Mouse (Mus musculus): Measurements from ENCODE around the gene Rnf187. TPM values are rescaled to one million over a fixed set of nuclear protein-coding genes. Genes with fewer than 3 reads are reported as not detected.

Gene Rnf187
- polyA plus RNA-seq, 1 experiment, result 137 TPM

DNA sequence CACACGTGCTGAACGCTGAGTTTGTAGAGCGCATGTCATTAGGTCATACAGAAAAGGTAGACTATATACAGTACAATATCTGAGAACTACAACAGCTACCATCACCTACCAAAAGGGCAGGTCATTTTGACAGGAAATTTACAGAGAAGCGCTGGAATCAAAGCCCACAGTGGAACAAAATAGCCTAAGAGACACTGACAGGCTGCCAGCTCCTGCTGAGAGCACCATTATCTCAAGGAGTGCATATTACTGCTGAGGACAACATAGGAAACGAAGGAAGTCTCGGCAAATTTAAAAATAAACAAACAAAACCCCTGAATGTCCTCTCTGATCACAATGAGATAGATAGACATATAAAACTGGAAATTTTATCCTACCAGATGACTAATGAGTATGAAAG lies 41.2 kb downstream of the Rnf187 start:
- DNase-seq (ENCODE audit: low spot score), result no peak

DNA sequence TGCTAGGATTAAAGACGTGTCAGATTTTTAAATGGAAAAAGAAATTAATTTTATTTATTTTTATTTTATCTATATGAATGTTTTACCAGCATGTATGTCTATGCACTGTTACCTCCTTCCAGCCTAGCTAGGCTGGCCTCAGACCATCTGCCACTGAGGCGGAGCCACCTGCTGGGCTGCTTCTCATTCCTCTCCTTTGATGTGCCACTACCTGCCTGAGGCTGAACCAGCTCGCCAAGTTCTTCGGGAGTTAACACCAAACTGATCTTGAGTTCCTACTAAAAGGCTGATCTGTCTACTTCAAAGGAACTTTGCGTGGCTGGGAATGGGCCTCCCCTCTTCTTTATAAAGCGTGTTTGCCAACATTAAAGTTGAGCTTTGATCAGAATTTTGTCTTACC lies 44.3 kb downstream of the Rnf187 start:
- DNase-seq (ENCODE audit: low spot score), result no peak

DNA sequence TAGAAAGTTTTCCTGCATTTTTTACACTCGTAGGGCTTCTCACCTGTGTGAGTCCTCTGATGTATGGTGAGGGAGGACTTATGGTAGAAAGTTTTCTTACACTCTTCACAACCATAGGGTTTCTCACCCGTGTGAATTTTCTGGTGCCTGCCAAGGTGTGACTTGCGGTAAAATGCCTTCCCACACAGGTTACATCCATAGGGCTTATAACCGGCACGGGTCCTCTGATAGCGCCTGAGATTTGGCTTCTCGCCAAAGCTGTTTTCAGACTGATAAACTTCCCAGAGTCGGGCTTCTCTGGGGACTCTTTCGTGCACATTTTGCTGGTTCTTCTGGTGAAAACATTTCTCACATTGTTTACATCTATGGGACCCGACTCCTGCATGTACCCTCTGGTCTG lies 48.2 kb downstream of the Rnf187 start:
- no peak for DNase-seq (ENCODE audit: low spot score)

DNA sequence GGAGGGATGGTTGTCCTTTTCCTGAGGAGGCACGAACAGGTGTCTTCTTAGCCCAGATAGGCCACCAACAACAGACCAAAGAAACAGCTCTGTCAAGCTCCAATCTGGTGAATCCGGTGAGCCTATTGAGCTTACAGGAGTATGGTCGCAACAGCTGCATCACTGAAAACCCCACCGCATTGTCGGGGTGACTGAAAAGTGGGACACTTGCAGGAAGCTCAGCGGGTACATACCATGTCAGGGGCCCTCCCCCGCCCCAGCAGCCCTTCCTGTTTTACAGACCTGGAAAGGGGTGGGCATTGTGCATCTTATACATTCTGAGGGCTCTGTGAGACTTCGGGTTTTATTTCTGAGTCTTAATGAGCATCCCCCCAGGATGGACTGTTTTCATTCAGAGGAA lies 55.0 kb downstream of the Rnf187 start:
- no peak for DNase-seq (ENCODE audit: low spot score)

Other genes with a start within 250 kb of the Rnf187 start
- not detected in 2 replicates for gene Olfr319, start 239.8 kb downstream of the Rnf187 start, polyA plus RNA-seq (2012; rRNA removed)
- gene Olfr318, start 214.9 kb downstream of the Rnf187 start, polyA plus RNA-seq (2012; rRNA removed), result not detected in 2 replicates
- gene Olfr317, start 199.7 kb downstream of the Rnf187 start, polyA plus RNA-seq (2012; rRNA removed), result not detected in 2 replicates
- not detected in 2 replicates for gene Olfr316, start 186.2 kb downstream of the Rnf187 start, polyA plus RNA-seq (2012; rRNA removed)
- gene Olfr315, start 165.7 kb downstream of the Rnf187 start, polyA plus RNA-seq (2012; rRNA removed), result not detected in 2 replicates
- not detected in 2 replicates for gene Olfr314, start 156.0 kb downstream of the Rnf187 start, polyA plus RNA-seq (2012; rRNA removed)
- gene Fam183b, start 137.0 kb downstream of the Rnf187 start, polyA plus RNA-seq (2012; rRNA removed), result 4.1 and 4.7 TPM in 2 replicates
- gene Olfr313, start 123.9 kb downstream of the Rnf187 start, polyA plus RNA-seq (2012; rRNA removed), result 0.01 TPM in 1 of 2 replicates, not detected in the other
- not detected in 2 replicates for gene Olfr312, start 109.7 kb downstream of the Rnf187 start, polyA plus RNA-seq (2012; rRNA removed)
- gene Olfr311, start 99.7 kb downstream of the Rnf187 start, polyA plus RNA-seq (2012; rRNA removed), result not detected in 2 replicates
- gene Gm12258, start 91.8 kb downstream of the Rnf187 start, polyA plus RNA-seq (2012; rRNA removed), result 9.9 and 14.3 TPM in 2 replicates
- 4.6 and 4.9 TPM in 2 replicates for gene 2810021J22Rik, start 71.7 kb downstream of the Rnf187 start, polyA plus RNA-seq (2012; rRNA removed)
- gene Zfp39, start 34.7 kb downstream of the Rnf187 start, polyA plus RNA-seq (2012; rRNA removed), result 3.0 and 5.1 TPM in 2 replicates
- gene Btnl10, start 21.0 kb downstream of the Rnf187 start, polyA plus RNA-seq (2012; rRNA removed), result not detected in 2 replicates
- 1.3 and 2.2 TPM in 2 replicates for gene Hist3h2ba, start 10.0 kb upstream of the Rnf187 start, polyA plus RNA-seq (2012; rRNA removed)
- gene Hist3h2a, start 15.8 kb upstream of the Rnf187 start, polyA plus RNA-seq (2012; rRNA removed), result 22.0 and 27.2 TPM in 2 replicates
- gene Trim17, start 15.8 kb upstream of the Rnf187 start, polyA plus RNA-seq (2012; rRNA removed), result 0.23 and 0.49 TPM in 2 replicates
- gene Trim11, start 39.2 kb upstream of the Rnf187 start, polyA plus RNA-seq (2012; rRNA removed), result 27.1 and 28.1 TPM in 2 replicates
- gene Obscn, start 197.5 kb upstream of the Rnf187 start, polyA plus RNA-seq (2012; rRNA removed), result 0.14 and 0.22 TPM in 2 replicates
- 3.8 and 4.0 TPM in 2 replicates for gene Iba57, start 224.8 kb upstream of the Rnf187 start, polyA plus RNA-seq (2012; rRNA removed)
- gene Gjc2, start 244.3 kb upstream of the Rnf187 start, polyA plus RNA-seq (2012; rRNA removed), result 8.9 and 9.5 TPM in 2 replicates